Mouse (Mus musculus) brain, adult 2 months (tissue): ENCODE data around the gene Rfc2.
"Not testable (repeated sequence)": the region's sequence is repeated elsewhere in the genome, so short reads cannot be mapped to it uniquely, and the experiment has no call there.

Experiments used
- DNase-seq: peaks from one replicate; pipeline ENCODE4 v3.0.0; 2011; ENCODE audit warnings: low read depth, low spot score

The Rfc2 gene

DNA sequence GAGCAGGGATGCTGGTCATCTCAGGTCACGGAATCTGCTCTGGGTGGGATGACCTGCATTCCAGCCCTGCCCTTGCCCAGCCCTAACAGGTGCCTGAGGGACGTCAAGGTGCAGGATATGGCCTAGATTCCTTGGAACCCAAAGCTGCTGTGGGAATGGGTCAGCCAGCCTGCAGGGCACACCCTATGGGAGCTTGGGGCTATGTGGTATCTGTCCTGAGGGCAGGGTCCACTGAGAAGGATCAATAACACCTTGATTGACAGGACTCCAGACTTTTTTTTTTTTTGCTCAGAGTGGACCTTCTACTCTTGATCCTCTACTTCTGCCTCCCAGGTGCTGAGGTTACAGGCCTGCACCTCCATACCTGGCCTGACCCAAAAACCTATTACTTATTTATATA lies 66.2 kb downstream of the Rfc2 start:
- DNase-seq, result no peak

DNA sequence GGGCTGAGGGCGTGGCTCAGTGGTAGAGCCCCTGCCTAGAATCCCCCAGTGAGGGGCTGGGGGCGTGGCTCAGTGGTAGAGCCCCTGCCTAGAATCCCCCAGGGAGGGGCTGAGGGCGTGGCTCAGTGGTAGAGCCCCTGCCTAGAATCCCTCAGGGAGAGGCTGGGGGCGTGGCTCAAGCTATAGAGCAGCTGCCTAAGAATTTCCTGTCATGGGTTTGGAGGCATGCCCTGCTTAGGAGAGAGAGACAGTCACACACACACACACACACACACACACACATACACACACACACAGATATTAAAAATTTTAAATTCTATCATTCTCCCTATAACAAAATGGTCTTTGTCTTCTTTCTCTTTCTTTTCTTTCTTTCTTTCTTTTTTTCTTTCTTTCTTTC lies 67.8 kb downstream of the Rfc2 start:
- not testable (repeated sequence) for DNase-seq

- peak; percentile 30 for DNase-seq
Observed at GRCm38 (mm10) chr5:134650926-134651325, 69.8 kb downstream of the Rfc2 start.
